Mouse (Mus musculus) ES-E14 (cell line): ENCODE measurements at regions not wholly inside any gene's neighbourhood (a gene's known extent, or its start where the extent isn't known, plus 50 kb on each side); places are given as distances from the start of the nearest gene placed in this dataset.

ENCODE experiments used
- DNase-seq: peaks from one replicate; pipeline ENCODE4 v3.0.0-alpha.2; 2013; ENCODE audit warnings: low read depth, low spot score
- H3K27ac ChIP-seq: 2 replicates; pipeline ENCODE4 v1.5.1; 2012; ENCODE audit warnings: low read depth, mild to moderate bottlenecking, low read length, moderate library complexity, mixed read lengths; ENCODE audit not compliant: poor library complexity, insufficient read depth, severe bottlenecking
- H3K36me3 ChIP-seq: 2 replicates; pipeline ENCODE4 v1.6.1; 2012; ENCODE audit warnings: mild to moderate bottlenecking, low read length, moderate library complexity, mixed read lengths; ENCODE audit not compliant: control insufficient read depth, poor library complexity, insufficient read depth, severe bottlenecking
- H3K4me1 ChIP-seq, 2 experiments: fragments of 150-350 bp in 1 of 2; sonication (generic) in 1 of 2; 2 replicates each; pipeline ENCODE4 v1.6.1; 2012; ENCODE audit warnings: low read length in 2 of 2, mild to moderate bottlenecking in 1 of 2, mixed read lengths in 1 of 2; ENCODE audit not compliant: control insufficient read depth in 2 of 2, insufficient read depth in 2 of 2, poor library complexity in 1 of 2
- H3K4me3 ChIP-seq, 2 experiments: fragments of 150-350 bp in 1 of 2; sonication (generic) in 1 of 2; 2 replicates each; pipeline ENCODE4 v1.5.1; 2012; ENCODE audit warnings: low read length in 2 of 2, low read depth in 1 of 2, mild to moderate bottlenecking in 1 of 2, mixed read lengths in 1 of 2; ENCODE audit not compliant: insufficient read depth in 1 of 2, poor library complexity in 1 of 2, severe bottlenecking in 1 of 2
- H3K9ac ChIP-seq: 2 replicates; pipeline ENCODE4 v1.6.1; 2012; ENCODE audit warnings: low read depth, mild to moderate bottlenecking, low read length, mixed read lengths; ENCODE audit not compliant: poor library complexity, insufficient read depth, severe bottlenecking
- H3K9me3 ChIP-seq: fragments of 150-350 bp; sonication (generic); 2 replicates; pipeline ENCODE4 v1.6.1; 2012; ENCODE audit warnings: low read depth, mild to moderate bottlenecking, low read length; ENCODE audit not compliant: control insufficient read depth, insufficient read depth
- CHD2 ChIP-seq: IDR thresholded peaks from 2 replicates; pipeline ENCODE4 v1.6.1; 2014; ENCODE audit warnings: mild to moderate bottlenecking, low read depth, low read length, inconsistent platforms
- HCFC1 ChIP-seq: IDR thresholded peaks from 2 replicates; pipeline ENCODE4 v1.6.1; 2012; ENCODE audit warnings: low read length, inconsistent platforms, borderline replicate concordance; ENCODE audit not compliant: insufficient read depth
- MAFK ChIP-seq: IDR thresholded peaks from 2 replicates; pipeline ENCODE4 v1.6.1; 2014; ENCODE audit warnings: mild to moderate bottlenecking, low read depth, low read length, inconsistent platforms; ENCODE audit not compliant: insufficient read depth
- ZC3H11A ChIP-seq: IDR thresholded peaks from 2 replicates; pipeline ENCODE4 v1.6.1; 2012; ENCODE audit warnings: low read depth, mild to moderate bottlenecking, inconsistent platforms, low read length, borderline replicate concordance
- ZNF384 ChIP-seq: IDR thresholded peaks from 2 replicates; pipeline ENCODE4 v1.6.1; 2012; ENCODE audit warnings: low read depth, low read length, inconsistent platforms
- in situ Hi-C, 2 experiments: fragments of 600-800 bp; cut with MboI; formaldehyde crosslinking; loops; one replicate each; pipeline ENCODE4 v1.15.1; 2025; ENCODE audit warnings: low sequenced_read_pairs in 2 of 2, inconsistent platforms in 1 of 2; ENCODE audit not compliant: unreplicated experiment in 2 of 2

DNA sequence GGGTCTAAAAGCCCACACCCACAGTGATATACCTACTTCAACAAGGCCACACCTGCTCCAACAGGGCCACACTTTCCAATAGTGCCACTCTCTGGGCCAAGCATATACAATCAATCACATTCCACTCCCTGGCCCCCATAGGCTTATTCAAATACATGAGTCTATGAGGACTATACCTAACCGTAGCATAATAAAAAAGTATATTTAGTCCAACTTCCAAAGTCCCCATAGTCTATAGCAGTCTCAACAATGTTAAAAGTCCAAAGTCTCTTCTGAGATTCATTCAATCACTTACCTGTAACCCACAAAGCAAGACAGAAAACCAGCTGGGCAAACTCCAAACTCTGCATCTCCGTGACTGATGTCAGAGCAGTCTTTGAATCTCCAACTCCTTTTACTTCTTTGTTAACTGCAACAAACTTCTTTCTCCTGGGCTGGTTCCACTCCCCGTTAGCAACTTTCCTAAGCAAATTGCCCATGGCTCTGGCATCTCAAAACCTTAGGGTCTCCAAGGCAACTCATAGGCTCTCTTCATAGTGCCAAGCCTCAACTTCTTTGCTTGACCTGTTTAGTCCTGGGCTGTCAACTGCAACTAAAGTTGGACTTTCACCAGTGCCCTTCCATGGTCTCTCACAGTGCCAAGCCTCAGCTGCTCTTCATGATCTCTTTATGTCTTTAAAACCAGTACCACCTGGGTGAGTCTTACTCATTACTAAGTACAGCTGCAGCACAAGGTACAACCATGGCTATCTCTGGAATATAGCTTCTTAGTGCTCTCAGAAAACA lies 168.6 kb upstream of the Bmp2 start:
- H3K4me3 ChIP-seq, result no peak overlapping the region
- no peaks in the 10 kb centered on the region for H3K4me1 ChIP-seq
- in situ Hi-C loops, result no loop called here
- H3K9ac ChIP-seq, result no peak overlapping the region
- no peak for TF ChIP-seq MAFK
- TF ChIP-seq ZC3H11A, result no peak
- TF ChIP-seq HCFC1, result no peak
- no peak for TF ChIP-seq ZNF384
- no peak for TF ChIP-seq CHD2
- H3K27ac ChIP-seq, result no peak overlapping the region
- no peak for DNase-seq
- H3K36me3 ChIP-seq, result no peaks in the 10 kb centered on the region
- no peaks in the 10 kb centered on the region for H3K9me3 ChIP-seq

DNA sequence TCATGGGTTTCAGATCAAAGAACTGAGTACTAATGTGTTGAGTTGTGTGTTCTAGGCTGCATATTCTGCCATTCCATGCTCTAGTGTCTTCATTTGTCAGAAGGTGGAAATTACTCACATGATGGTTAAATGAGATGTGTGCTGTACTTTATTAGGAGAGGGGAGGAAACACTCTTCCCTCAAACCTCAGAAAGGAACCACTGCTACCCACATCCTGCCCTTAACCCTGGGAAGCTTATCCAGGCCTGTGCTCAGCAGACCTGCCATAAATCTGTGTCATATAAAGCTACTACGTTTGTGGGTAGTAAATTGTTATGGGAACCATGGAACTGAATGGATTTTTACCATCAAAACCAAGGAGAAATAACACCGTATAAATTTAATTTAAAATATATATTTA lies 166.7 kb upstream of the Bmp2 start:
- TF ChIP-seq CHD2, result no peak
- no peak for TF ChIP-seq ZNF384
- TF ChIP-seq ZC3H11A, result no peak
- TF ChIP-seq HCFC1, result no peak
- no peak for TF ChIP-seq MAFK
- Histone ChIP-seq H3K4me3 (no peak overlapping the region), H3K9ac (no peak overlapping the region), H3K27ac (no peak overlapping the region), H3K4me1 (no peaks in the 10 kb centered on the region), H3K9me3 (no peaks in the 10 kb centered on the region), H3K36me3 (no peaks in the 10 kb centered on the region)
- in situ Hi-C loops, result no loop called here
- DNase-seq, result no peak

DNA sequence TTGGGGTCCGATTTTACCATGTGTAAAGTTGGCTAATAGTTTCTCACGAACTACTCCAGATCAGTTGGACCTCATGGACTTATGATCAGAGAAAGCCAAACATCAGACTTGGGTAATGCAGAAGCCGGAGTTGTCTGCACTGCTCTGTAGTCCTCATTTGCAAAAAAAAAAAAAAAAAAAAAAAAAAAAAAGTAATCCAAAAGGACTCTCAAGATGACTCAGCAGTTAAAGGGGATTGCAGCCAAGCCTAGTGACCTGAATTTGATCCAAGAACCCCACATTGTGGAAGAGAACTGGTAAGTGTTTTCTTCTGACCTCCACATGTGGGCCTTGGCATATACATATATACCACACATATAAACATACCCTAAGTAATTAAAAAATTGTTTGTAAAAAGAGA lies 164.6 kb upstream of the Bmp2 start:
- DNase-seq, result no peak
- Histone ChIP-seq H3K27ac (no peak overlapping the region), H3K9me3 (no peaks in the 10 kb centered on the region), H3K9ac (no peak overlapping the region), H3K4me1 (no peaks in the 10 kb centered on the region), H3K36me3 (no peaks in the 10 kb centered on the region), H3K4me3 (no peak overlapping the region)
- in situ Hi-C loops, result no loop called here
- TF ChIP-seq MAFK (no peak), HCFC1 (no peak), ZC3H11A (no peak), CHD2 (no peak), ZNF384 (no peak)

GRCm38 (mm10) chr2:133392298-133392697 lies 159.7 kb upstream of the Bmp2 start:
- no peaks in the 10 kb centered on the region for H3K9me3 ChIP-seq
- in situ Hi-C loops, result no loop called here
- TF ChIP-seq ZC3H11A (no peak), HCFC1 (no peak), CHD2 (no peak), ZNF384 (no peak)
- no peak overlapping the region for H3K27ac ChIP-seq
- no peaks in the 10 kb centered on the region for H3K36me3 ChIP-seq
- DNase-seq, result no peak
- H3K4me1 ChIP-seq, result no peaks in the 10 kb centered on the region
- H3K4me3 ChIP-seq, result no peak overlapping the region
- no peak overlapping the region for H3K9ac ChIP-seq

DNA sequence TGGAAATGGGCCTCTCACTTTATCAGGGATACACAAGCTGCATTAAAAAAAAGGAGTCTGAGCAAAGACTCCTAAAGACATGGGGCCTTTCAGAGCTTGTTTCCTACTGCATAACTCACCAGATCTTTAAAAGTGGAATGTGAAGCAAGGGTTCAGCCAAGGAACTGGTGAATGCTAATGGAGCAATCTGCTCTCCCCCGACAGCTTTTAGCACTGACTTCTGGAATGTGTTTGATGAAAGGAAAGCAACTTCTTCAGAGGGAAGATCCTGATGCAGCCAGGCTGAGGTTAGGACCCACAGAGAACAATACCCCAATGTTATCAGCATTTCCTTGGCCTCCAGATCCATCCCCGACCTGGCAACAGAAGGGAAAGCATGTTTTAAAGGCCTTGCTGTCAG lies 154.4 kb upstream of the Bmp2 start:
- Histone ChIP-seq H3K9ac (no peak overlapping the region), H3K9me3 (no peaks in the 10 kb centered on the region), H3K27ac (no peak overlapping the region), H3K4me3 (no peak overlapping the region), H3K4me1 (no peaks in the 10 kb centered on the region), H3K36me3 (no peaks in the 10 kb centered on the region)
- no peak for DNase-seq
- TF ChIP-seq MAFK (no peak), ZC3H11A (no peak), ZNF384 (no peak), CHD2 (no peak), HCFC1 (no peak)
- in situ Hi-C loops, result no loop called here
